Mouse (Mus musculus) megakaryocyte progenitor cell, adult 5-6 weeks (primary cell): ENCODE measurements at regions not wholly inside any gene's neighbourhood (a gene's known extent, or its start where the extent isn't known, plus 50 kb on each side); places are given as distances from the start of the nearest gene placed in this dataset.

Experiments used
- ATAC-seq: replicated peaks from 2 replicates; pipeline ENCODE4 v1.8.0; 2016; ENCODE audit warnings: mild to moderate bottlenecking, moderate TSS enrichment, inconsistent platforms; ENCODE audit not compliant: poor library complexity

- ATAC-seq: no peak
Observed at GRCm38 (mm10) chr13:10867864-10868263, 507.2 kb upstream of the Chrm3 start.

GRCm38 (mm10) chr13:10855947-10856561 is 495.4 kb upstream of the Chrm3 start:
- 0 out of 2 replicates have a peak, but pooled peaks have one; percentile 9 for ATAC-seq

GRCm38 (mm10) chr13:10845212-10845611 is 484.6 kb upstream of the Chrm3 start:
- no peak for ATAC-seq

GRCm38 (mm10) chr13:10799351-10799913 is 438.8 kb upstream of the Chrm3 start:
- no peak for ATAC-seq
